Mouse (Mus musculus): ENCODE results near the gene Mtmr1.

DNA sequence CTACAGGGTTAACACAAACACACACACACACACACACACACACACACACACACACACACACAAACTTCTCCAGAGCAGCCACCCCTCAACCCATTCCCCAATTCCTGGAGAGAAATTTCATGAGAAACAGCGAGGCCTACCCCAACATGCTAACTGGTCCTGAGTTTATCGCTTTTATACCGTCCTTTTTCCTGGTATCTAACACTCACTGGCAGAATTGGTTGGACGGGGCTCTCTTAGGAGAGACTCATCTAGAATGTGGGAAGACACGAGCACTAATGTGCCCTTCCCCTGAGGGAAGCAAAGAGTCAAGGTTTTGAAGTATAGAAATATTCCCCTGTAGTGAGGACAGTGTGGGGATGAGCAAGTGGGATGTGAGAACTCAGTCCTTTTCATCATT, 66.3 kb downstream of the Mtmr1 start:
- TF ChIP-seq CTCF (IDR thresholded peaks at IDR 0.05; ENCODE audit: control insufficient read depth, insufficient read depth, insufficient replicate concordance, low read depth, low read length) (no peak), POLR2A (IDR thresholded peaks at IDR 0.05; ENCODE audit: control insufficient read depth, low read depth, low read length) (no peak)

Measured in testis, adult 2 months (tissue).